Mouse (Mus musculus) ES-Bruce4 (cell line): ENCODE results near the gene Olfr1404.

ENCODE experiments used
- CTCF ChIP-seq: IDR thresholded peaks from one replicate; pipeline ENCODE4 v1.8.1; 2011; ENCODE audit warnings: low read depth, low read length
- EP300 ChIP-seq: IDR thresholded peaks from 2 replicates; pipeline ENCODE4 v1.6.1; 2011; ENCODE audit warnings: low read depth, low read length; ENCODE audit not compliant: insufficient read depth
- POLR2A ChIP-seq: IDR thresholded peaks from one replicate; pipeline ENCODE4 v1.8.1; 2011; ENCODE audit warnings: low read length; ENCODE audit not compliant: insufficient read depth

- TF ChIP-seq POLR2A (no peak), CTCF (no peak), EP300 (no peak)
These were observed 37.7 kb downstream of the Olfr1404 start for GRCm38 (mm10) chr1:173249888-173250287.
